Mouse (Mus musculus): Measurements from ENCODE around the gene Ush2a. TPM values are rescaled to one million over a fixed set of nuclear protein-coding genes. Genes with fewer than 3 reads are reported as not detected.

The Ush2a gene
- polyA plus RNA-seq, 1 experiment from 2014 or later: 0.10 TPM

DNA sequence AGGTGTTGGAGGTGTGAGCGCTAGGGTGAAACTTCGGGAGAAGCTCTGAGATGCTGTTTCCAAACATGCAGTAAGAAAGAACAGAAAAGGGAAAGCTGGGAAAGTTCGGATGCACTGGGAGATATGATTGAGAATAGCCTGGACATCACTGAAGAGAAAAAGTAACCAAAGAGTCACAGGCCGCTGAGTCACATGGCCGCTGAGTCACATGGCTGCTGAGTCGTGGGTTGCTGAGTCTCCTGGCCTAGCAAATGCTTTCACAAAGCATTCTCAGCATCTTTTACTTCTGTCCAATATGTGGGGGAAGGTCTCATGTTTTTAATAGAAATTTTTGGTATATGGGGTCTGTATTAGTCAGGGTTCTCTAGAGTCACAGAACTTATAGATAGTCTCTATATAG lies 500.6 kb downstream of the Ush2a start:
- no peaks in the 10 kb centered on the region for H3K4me1 ChIP-seq (replicated peaks; ENCODE audit: control insufficient read depth, insufficient read depth, low read length)
- no peaks in the 10 kb centered on the region for H3K36me3 ChIP-seq (ENCODE audit: control insufficient read depth, insufficient read depth, low read length)
- 81% methylated on average over 6 of the region's 6 CpGs for WGBS
- H3K9ac ChIP-seq (ENCODE audit: low read depth, low read length): no peak overlapping the region
- ATAC-seq (replicated peaks; ENCODE audit: low FRiP score): no peak
- H3K27ac ChIP-seq (ENCODE audit: low read depth, low read length): no peak overlapping the region
- no peak for DNase-seq (ENCODE audit: low spot score)
- H3K4me2 ChIP-seq: no peak overlapping the region
- no peak overlapping the region for H3K4me3 ChIP-seq (ENCODE audit: low read depth, low read length)
- no peaks in the 10 kb centered on the region for H3K27me3 ChIP-seq (replicated peaks; ENCODE audit: control insufficient read depth, insufficient read depth, low read length)
- no peaks in the 10 kb centered on the region for H3K9me3 ChIP-seq (ENCODE audit: control insufficient read depth, low read length)

- Histone ChIP-seq H3K4me3 (ENCODE audit: low read depth, low read length) (no peak overlapping the region), H3K27ac (ENCODE audit: low read depth, low read length) (no peak overlapping the region), H3K36me3 (ENCODE audit: control insufficient read depth, insufficient read depth, low read length) (no peaks in the 10 kb centered on the region), H3K4me2 (no peak overlapping the region), H3K9me3 (ENCODE audit: control insufficient read depth, low read length) (no peaks in the 10 kb centered on the region), H3K27me3 (replicated peaks; ENCODE audit: control insufficient read depth, insufficient read depth, low read length) (no peaks in the 10 kb centered on the region), H3K9ac (ENCODE audit: low read depth, low read length) (no peak overlapping the region), H3K4me1 (replicated peaks; ENCODE audit: control insufficient read depth, insufficient read depth, low read length) (no peaks in the 10 kb centered on the region)
- DNase-seq (ENCODE audit: low spot score) (no peak), ATAC-seq (replicated peaks; ENCODE audit: low FRiP score) (no peak)
- 75% methylated on average over 3 of the region's 3 CpGs for WGBS
Observed at GRCm38 (mm10) chr1:188763761-188764160, 501.9 kb downstream of the Ush2a start.

GRCm38 (mm10) chr1:188770828-188771227 lies 509.0 kb downstream of the Ush2a start:
- H3K27ac ChIP-seq (ENCODE audit: low read depth, low read length): no peak overlapping the region
- no peaks in the 10 kb centered on the region for H3K27me3 ChIP-seq (replicated peaks; ENCODE audit: control insufficient read depth, insufficient read depth, low read length)
- DNase-seq (ENCODE audit: low spot score): no peak
- H3K4me1 ChIP-seq (replicated peaks; ENCODE audit: control insufficient read depth, insufficient read depth, low read length): no peaks in the 10 kb centered on the region
- no peak overlapping the region for H3K9ac ChIP-seq (ENCODE audit: low read depth, low read length)
- ATAC-seq (replicated peaks; ENCODE audit: low FRiP score): peak; percentile 81
- H3K4me2 ChIP-seq: no peak overlapping the region
- no peaks in the 10 kb centered on the region for H3K9me3 ChIP-seq (ENCODE audit: control insufficient read depth, low read length)
- H3K36me3 ChIP-seq (ENCODE audit: control insufficient read depth, insufficient read depth, low read length): no peaks in the 10 kb centered on the region
- H3K4me3 ChIP-seq (ENCODE audit: low read depth, low read length): no peak overlapping the region
- WGBS: 71% methylated on average over 1 of the region's 1 CpGs

- Histone ChIP-seq H3K4me1 (replicated peaks; ENCODE audit: control insufficient read depth, insufficient read depth, low read length) (no peaks in the 10 kb centered on the region), H3K9me3 (ENCODE audit: control insufficient read depth, low read length) (no peaks in the 10 kb centered on the region), H3K9ac (ENCODE audit: low read depth, low read length) (no peak overlapping the region), H3K36me3 (ENCODE audit: control insufficient read depth, insufficient read depth, low read length) (no peaks in the 10 kb centered on the region), H3K4me3 (ENCODE audit: low read depth, low read length) (no peak overlapping the region), H3K4me2 (no peak overlapping the region), H3K27me3 (replicated peaks; ENCODE audit: control insufficient read depth, insufficient read depth, low read length) (no peaks in the 10 kb centered on the region), H3K27ac (ENCODE audit: low read depth, low read length) (no peak overlapping the region)
- 85% methylated on average over 7 of the region's 7 CpGs for WGBS
- no peak for DNase-seq (ENCODE audit: low spot score)
- ATAC-seq (replicated peaks; ENCODE audit: low FRiP score): no peak
Observed at GRCm38 (mm10) chr1:188772516-188773229, 510.9 kb downstream of the Ush2a start.

DNA sequence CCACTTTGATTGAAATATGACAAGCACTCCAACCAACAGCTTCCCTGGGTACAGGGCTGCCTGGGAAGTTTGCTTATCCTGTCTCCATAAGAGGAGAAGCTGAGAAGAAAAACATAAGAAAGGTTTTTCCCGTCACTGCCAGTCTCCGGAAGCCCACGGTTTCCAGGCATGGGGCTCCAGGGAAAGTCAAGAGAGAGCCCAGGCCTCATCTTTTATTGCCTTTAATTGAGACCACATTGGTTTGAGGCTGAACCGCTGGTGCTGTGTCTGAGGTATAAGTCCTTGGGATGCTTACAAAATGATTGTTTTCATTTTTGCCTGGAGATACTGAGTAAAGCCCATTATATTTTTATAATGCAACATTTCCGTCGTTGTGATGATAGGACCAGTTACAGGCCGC lies 511.8 kb downstream of the Ush2a start:
- no peaks in the 10 kb centered on the region for H3K4me1 ChIP-seq (replicated peaks; ENCODE audit: control insufficient read depth, insufficient read depth, low read length)
- ATAC-seq (replicated peaks; ENCODE audit: low FRiP score): no peak
- no peak overlapping the region for H3K9ac ChIP-seq (ENCODE audit: low read depth, low read length)
- H3K9me3 ChIP-seq (ENCODE audit: control insufficient read depth, low read length): no peaks in the 10 kb centered on the region
- no peaks in the 10 kb centered on the region for H3K27me3 ChIP-seq (replicated peaks; ENCODE audit: control insufficient read depth, insufficient read depth, low read length)
- no peaks in the 10 kb centered on the region for H3K36me3 ChIP-seq (ENCODE audit: control insufficient read depth, insufficient read depth, low read length)
- H3K27ac ChIP-seq (ENCODE audit: low read depth, low read length): no peak overlapping the region
- WGBS: 84% methylated on average over 7 of the region's 7 CpGs
- H3K4me2 ChIP-seq: no peak overlapping the region
- no peak overlapping the region for H3K4me3 ChIP-seq (ENCODE audit: low read depth, low read length)
- no peak for DNase-seq (ENCODE audit: low spot score)

GRCm38 (mm10) chr1:188777556-188778161 lies 515.8 kb downstream of the Ush2a start:
- Histone ChIP-seq H3K9ac (ENCODE audit: low read depth, low read length) (no peak overlapping the region), H3K4me3 (ENCODE audit: low read depth, low read length) (no peak overlapping the region), H3K27ac (ENCODE audit: low read depth, low read length) (no peak overlapping the region), H3K27me3 (replicated peaks; ENCODE audit: control insufficient read depth, insufficient read depth, low read length) (no peaks in the 10 kb centered on the region), H3K4me2 (no peak overlapping the region), H3K36me3 (ENCODE audit: control insufficient read depth, insufficient read depth, low read length) (no peaks in the 10 kb centered on the region), H3K9me3 (ENCODE audit: control insufficient read depth, low read length) (no peaks in the 10 kb centered on the region), H3K4me1 (replicated peaks; ENCODE audit: control insufficient read depth, insufficient read depth, low read length) (no peaks in the 10 kb centered on the region)
- WGBS: 74% methylated on average over 8 of the region's 8 CpGs
- no peak for ATAC-seq (replicated peaks; ENCODE audit: low FRiP score)
- no peak for DNase-seq (ENCODE audit: low spot score)

GRCm38 (mm10) chr1:188785056-188785455 lies 523.2 kb downstream of the Ush2a start:
- H3K9me3 ChIP-seq (ENCODE audit: control insufficient read depth, low read length): no peaks in the 10 kb centered on the region
- no peak for DNase-seq (ENCODE audit: low spot score)
- H3K9ac ChIP-seq (ENCODE audit: low read depth, low read length): no peak overlapping the region
- ATAC-seq (replicated peaks; ENCODE audit: low FRiP score): no peak
- no peak overlapping the region for H3K4me2 ChIP-seq
- H3K36me3 ChIP-seq (ENCODE audit: control insufficient read depth, insufficient read depth, low read length): no peaks in the 10 kb centered on the region
- H3K4me1 ChIP-seq (replicated peaks; ENCODE audit: control insufficient read depth, insufficient read depth, low read length): no peaks in the 10 kb centered on the region
- no peaks in the 10 kb centered on the region for H3K27me3 ChIP-seq (replicated peaks; ENCODE audit: control insufficient read depth, insufficient read depth, low read length)
- WGBS: 80% methylated on average over 10 of the region's 10 CpGs
- no peak overlapping the region for H3K4me3 ChIP-seq (ENCODE audit: low read depth, low read length)
- no peak overlapping the region for H3K27ac ChIP-seq (ENCODE audit: low read depth, low read length)

DNA sequence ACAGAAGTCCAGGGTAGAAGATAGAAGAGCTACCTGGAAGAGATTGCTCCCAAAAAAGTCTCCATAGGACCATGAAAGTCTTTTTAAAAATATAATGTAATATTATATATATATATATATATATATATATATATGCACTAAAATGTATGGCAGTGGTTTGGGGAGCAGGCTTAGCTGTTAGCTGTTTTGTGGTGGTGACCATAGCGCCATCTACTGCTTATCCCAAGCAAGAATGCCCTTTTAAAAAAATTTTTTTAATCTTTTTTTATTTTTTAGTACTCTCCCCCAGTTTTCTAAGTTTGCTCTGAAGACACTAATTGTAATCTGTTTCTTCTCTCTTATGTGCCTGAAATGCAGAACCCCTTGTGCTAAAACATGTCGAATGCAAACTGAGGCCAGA lies 543.2 kb downstream of the Ush2a start:
- Histone ChIP-seq H3K9ac (ENCODE audit: low read depth, low read length) (no peak overlapping the region), H3K27me3 (replicated peaks; ENCODE audit: control insufficient read depth, insufficient read depth, low read length) (no peaks in the 10 kb centered on the region), H3K4me1 (replicated peaks; ENCODE audit: control insufficient read depth, insufficient read depth, low read length) (no peaks in the 10 kb centered on the region), H3K9me3 (ENCODE audit: control insufficient read depth, low read length) (no peaks in the 10 kb centered on the region), H3K27ac (ENCODE audit: low read depth, low read length) (no peak overlapping the region), H3K4me3 (ENCODE audit: low read depth, low read length) (no peak overlapping the region), H3K4me2 (no peak overlapping the region), H3K36me3 (ENCODE audit: control insufficient read depth, insufficient read depth, low read length) (no peaks in the 10 kb centered on the region)
- ATAC-seq (replicated peaks; ENCODE audit: low FRiP score): no peak
- DNase-seq (ENCODE audit: low spot score): no peak
- WGBS: 23% methylated on average over 2 of the region's 2 CpGs

- DNase-seq (ENCODE audit: low spot score) (no peak), ATAC-seq (replicated peaks; ENCODE audit: low FRiP score) (no peak)
- Histone ChIP-seq H3K4me1 (replicated peaks; ENCODE audit: control insufficient read depth, insufficient read depth, low read length) (no peaks in the 10 kb centered on the region), H3K9me3 (ENCODE audit: control insufficient read depth, low read length) (no peaks in the 10 kb centered on the region), H3K4me2 (no peak overlapping the region), H3K27ac (ENCODE audit: low read depth, low read length) (no peak overlapping the region), H3K27me3 (replicated peaks; ENCODE audit: control insufficient read depth, insufficient read depth, low read length) (no peaks in the 10 kb centered on the region), H3K9ac (ENCODE audit: low read depth, low read length) (no peak overlapping the region), H3K4me3 (ENCODE audit: low read depth, low read length) (no peak overlapping the region), H3K36me3 (ENCODE audit: control insufficient read depth, insufficient read depth, low read length) (no peaks in the 10 kb centered on the region)
- 52% methylated on average over 4 of the region's 4 CpGs for WGBS
Observed at GRCm38 (mm10) chr1:188805852-188806251, 544.0 kb downstream of the Ush2a start.

Measured in liver, embryonic 11.5 days (tissue).